Mouse (Mus musculus) gonadal fat pad, adult 2 months (tissue): ENCODE data around the gene Dusp19. TPM values are rescaled to one million over a fixed set of nuclear protein-coding genes. Genes with fewer than 3 reads are reported as not detected.

Experiments used
- DNase-seq: peaks from one replicate; pipeline ENCODE4 v3.0.0-alpha.2; 2012; ENCODE audit warnings: low read depth
- polyA plus RNA-seq: library from polyadenylated mRNA; depleted of rRNA; stranded (reverse); fragments of >200 nt; gene quantifications from 2 replicates; pipeline ENCODE4 v1.2.3, GENCODE M21; 2012; rRNA removed

Dusp19 gene
- 9.4 and 9.9 TPM in 2 replicates for polyA plus RNA-seq

- no peak for DNase-seq
These were observed at the start of gene Dusp19, which contains the start of gene Nup35 for GRCm38 (mm10) chr2:80616854-80617737. Dusp19 (plus strand) TSS chr2:80617045. Nup35 (plus strand) TSS chr2:80617236.

GRCm38 (mm10) chr2:80567411-80567810, 49.4 kb upstream of the Dusp19 start:
- DNase-seq, result no peak

GRCm38 (mm10) chr2:80570656-80571055, 46.2 kb upstream of the Dusp19 start:
- DNase-seq, result no peak

GRCm38 (mm10) chr2:80577286-80577685, 39.6 kb upstream of the Dusp19 start:
- no peak for DNase-seq

- DNase-seq, result no peak
These were observed 37.5 kb upstream of the Dusp19 start for GRCm38 (mm10) chr2:80579253-80579891.

GRCm38 (mm10) chr2:80580311-80580961, 36.4 kb upstream of the Dusp19 start:
- no peak for DNase-seq

GRCm38 (mm10) chr2:80581043-80581711, 35.7 kb upstream of the Dusp19 start, which contains the start of gene Nckap1:
Nckap1 (minus strand) TSS chr2:80581380.
- DNase-seq, result no peak

GRCm38 (mm10) chr2:80582356-80582755, 34.5 kb upstream of the Dusp19 start:
- no peak for DNase-seq

- no peak for DNase-seq
These were observed 22.5 kb upstream of the Dusp19 start for GRCm38 (mm10) chr2:80594215-80594918.

GRCm38 (mm10) chr2:80596960-80597359, 19.9 kb upstream of the Dusp19 start:
- DNase-seq, result no peak

GRCm38 (mm10) chr2:80599850-80600249, 17.0 kb upstream of the Dusp19 start:
- DNase-seq, result no peak

GRCm38 (mm10) chr2:80600611-80601010, 16.2 kb upstream of the Dusp19 start:
- no peak for DNase-seq

GRCm38 (mm10) chr2:80602756-80603155, 14.1 kb upstream of the Dusp19 start:
- no peak for DNase-seq

- DNase-seq, result no peak
These were observed 12.9 kb upstream of the Dusp19 start for GRCm38 (mm10) chr2:80603771-80604426.

- no peak for DNase-seq
These were observed 4.6 kb upstream of the Dusp19 start for GRCm38 (mm10) chr2:80612286-80612685.

GRCm38 (mm10) chr2:80612796-80613195, 4.0 kb upstream of the Dusp19 start:
- no peak for DNase-seq

- no peak for DNase-seq
These were observed 2.1 kb downstream of the Dusp19 start for GRCm38 (mm10) chr2:80618991-80619390.

- DNase-seq, result no peak
These were observed 5.1 kb downstream of the Dusp19 start for GRCm38 (mm10) chr2:80621921-80622320.

GRCm38 (mm10) chr2:80624523-80624922, 7.7 kb downstream of the Dusp19 start:
- no peak for DNase-seq

GRCm38 (mm10) chr2:80632336-80633026, 15.6 kb downstream of the Dusp19 start:
- no peak for DNase-seq
